Mouse (Mus musculus): ENCODE data around the gene Gm45716. TPM values are rescaled to one million over a fixed set of nuclear protein-coding genes. Genes with fewer than 3 reads are reported as not detected.

Gene Gm45716
- polyA plus RNA-seq, 1 experiment: 0.63 TPM

GRCm38 (mm10) chr11:90184756-90185155 is 2.7 kb upstream of the Gm45716 start:
- H3K27me3 ChIP-seq (ENCODE audit: control insufficient read depth, insufficient read depth, low read length): no peaks in the 10 kb centered on the region
- H3K4me1 ChIP-seq (ENCODE audit: control insufficient read depth, insufficient read depth, low read length): no peaks in the 10 kb centered on the region
- TF ChIP-seq POLR2A (IDR thresholded peaks at IDR 0.05; ENCODE audit: control insufficient read depth, low read depth, low read length) (no peak), CTCF (IDR thresholded peaks at IDR 0.05; ENCODE audit: control insufficient read depth, insufficient read depth, insufficient replicate concordance, low read depth, low read length) (no peak)
- H3K36me3 ChIP-seq (ENCODE audit: control insufficient read depth, insufficient read depth, low read length): no peaks in the 10 kb centered on the region
- H3K4me3 ChIP-seq (ENCODE audit: control insufficient read depth, low read depth, low read length): no peak overlapping the region
- no peak overlapping the region for H3K27ac ChIP-seq (ENCODE audit: control insufficient read depth, insufficient read depth, low read depth, low read length)

- Histone ChIP-seq H3K4me3 (ENCODE audit: control insufficient read depth, low read depth, low read length) (no peak overlapping the region), H3K36me3 (ENCODE audit: control insufficient read depth, insufficient read depth, low read length) (no peaks in the 10 kb centered on the region), H3K27ac (ENCODE audit: control insufficient read depth, insufficient read depth, low read depth, low read length) (no peak overlapping the region), H3K4me1 (ENCODE audit: control insufficient read depth, insufficient read depth, low read length) (no peaks in the 10 kb centered on the region), H3K27me3 (ENCODE audit: control insufficient read depth, insufficient read depth, low read length) (no peaks in the 10 kb centered on the region)
- no peak for TF ChIP-seq CTCF (IDR thresholded peaks at IDR 0.05; ENCODE audit: control insufficient read depth, insufficient read depth, insufficient replicate concordance, low read depth, low read length)
- no peak for TF ChIP-seq POLR2A (IDR thresholded peaks at IDR 0.05; ENCODE audit: control insufficient read depth, low read depth, low read length)
Measured at GRCm38 (mm10) chr11:90190156-90190555, 2.7 kb downstream of the Gm45716 start.

GRCm38 (mm10) chr11:90194946-90195345 is 7.5 kb downstream of the Gm45716 start:
- H3K27ac ChIP-seq (ENCODE audit: control insufficient read depth, insufficient read depth, low read depth, low read length): no peak overlapping the region
- no peak overlapping the region for H3K4me3 ChIP-seq (ENCODE audit: control insufficient read depth, low read depth, low read length)
- H3K36me3 ChIP-seq (ENCODE audit: control insufficient read depth, insufficient read depth, low read length): no peaks in the 10 kb centered on the region
- H3K27me3 ChIP-seq (ENCODE audit: control insufficient read depth, insufficient read depth, low read length): no peaks in the 10 kb centered on the region
- TF ChIP-seq CTCF (IDR thresholded peaks at IDR 0.05; ENCODE audit: control insufficient read depth, insufficient read depth, insufficient replicate concordance, low read depth, low read length) (no peak), POLR2A (IDR thresholded peaks at IDR 0.05; ENCODE audit: control insufficient read depth, low read depth, low read length) (no peak)
- H3K4me1 ChIP-seq (ENCODE audit: control insufficient read depth, insufficient read depth, low read length): no peaks in the 10 kb centered on the region

- TF ChIP-seq CTCF (IDR thresholded peaks at IDR 0.05; ENCODE audit: control insufficient read depth, insufficient read depth, insufficient replicate concordance, low read depth, low read length): no peak
- no peak for TF ChIP-seq POLR2A (IDR thresholded peaks at IDR 0.05; ENCODE audit: control insufficient read depth, low read depth, low read length)
- no peak overlapping the region for H3K4me3 ChIP-seq (ENCODE audit: control insufficient read depth, low read depth, low read length)
- no peaks in the 10 kb centered on the region for H3K36me3 ChIP-seq (ENCODE audit: control insufficient read depth, insufficient read depth, low read length)
- H3K4me1 ChIP-seq (ENCODE audit: control insufficient read depth, insufficient read depth, low read length): no peaks in the 10 kb centered on the region
- H3K27me3 ChIP-seq (ENCODE audit: control insufficient read depth, insufficient read depth, low read length): no peaks in the 10 kb centered on the region
- no peak overlapping the region for H3K27ac ChIP-seq (ENCODE audit: control insufficient read depth, insufficient read depth, low read depth, low read length)
Measured at GRCm38 (mm10) chr11:90195756-90196520, 8.5 kb downstream of the Gm45716 start.

GRCm38 (mm10) chr11:90196521-90197215 is 9.2 kb downstream of the Gm45716 start:
- H3K4me1 ChIP-seq (ENCODE audit: control insufficient read depth, insufficient read depth, low read length): no peaks in the 10 kb centered on the region
- H3K4me3 ChIP-seq (ENCODE audit: control insufficient read depth, low read depth, low read length): no peak overlapping the region
- H3K27me3 ChIP-seq (ENCODE audit: control insufficient read depth, insufficient read depth, low read length): no peaks in the 10 kb centered on the region
- no peaks in the 10 kb centered on the region for H3K36me3 ChIP-seq (ENCODE audit: control insufficient read depth, insufficient read depth, low read length)
- TF ChIP-seq POLR2A (IDR thresholded peaks at IDR 0.05; ENCODE audit: control insufficient read depth, low read depth, low read length) (no peak), CTCF (IDR thresholded peaks at IDR 0.05; ENCODE audit: control insufficient read depth, insufficient read depth, insufficient replicate concordance, low read depth, low read length) (no peak)
- no peak overlapping the region for H3K27ac ChIP-seq (ENCODE audit: control insufficient read depth, insufficient read depth, low read depth, low read length)

GRCm38 (mm10) chr11:90198048-90198447 is 10.6 kb downstream of the Gm45716 start:
- Histone ChIP-seq H3K4me3 (ENCODE audit: control insufficient read depth, low read depth, low read length) (no peak overlapping the region), H3K27me3 (ENCODE audit: control insufficient read depth, insufficient read depth, low read length) (no peaks in the 10 kb centered on the region), H3K36me3 (ENCODE audit: control insufficient read depth, insufficient read depth, low read length) (no peaks in the 10 kb centered on the region), H3K27ac (ENCODE audit: control insufficient read depth, insufficient read depth, low read depth, low read length) (no peak overlapping the region), H3K4me1 (ENCODE audit: control insufficient read depth, insufficient read depth, low read length) (no peaks in the 10 kb centered on the region)
- TF ChIP-seq POLR2A (IDR thresholded peaks at IDR 0.05; ENCODE audit: control insufficient read depth, low read depth, low read length): no peak
- TF ChIP-seq CTCF (IDR thresholded peaks at IDR 0.05; ENCODE audit: control insufficient read depth, insufficient read depth, insufficient replicate concordance, low read depth, low read length): no peak

GRCm38 (mm10) chr11:90200826-90201225 is 13.3 kb downstream of the Gm45716 start:
- no peaks in the 10 kb centered on the region for H3K4me1 ChIP-seq (ENCODE audit: control insufficient read depth, insufficient read depth, low read length)
- H3K36me3 ChIP-seq (ENCODE audit: control insufficient read depth, insufficient read depth, low read length): no peaks in the 10 kb centered on the region
- no peak overlapping the region for H3K27ac ChIP-seq (ENCODE audit: control insufficient read depth, insufficient read depth, low read depth, low read length)
- no peak overlapping the region for H3K4me3 ChIP-seq (ENCODE audit: control insufficient read depth, low read depth, low read length)
- no peaks in the 10 kb centered on the region for H3K27me3 ChIP-seq (ENCODE audit: control insufficient read depth, insufficient read depth, low read length)
- TF ChIP-seq POLR2A (IDR thresholded peaks at IDR 0.05; ENCODE audit: control insufficient read depth, low read depth, low read length): no peak
- no peak for TF ChIP-seq CTCF (IDR thresholded peaks at IDR 0.05; ENCODE audit: control insufficient read depth, insufficient read depth, insufficient replicate concordance, low read depth, low read length)
